Mouse (Mus musculus) left cerebral cortex, postnatal 4 days (tissue): ENCODE measurements around the gene Tmx4. TPM values are rescaled to one million over a fixed set of nuclear protein-coding genes. Genes with fewer than 3 reads are reported as not detected.

Source experiments
- DNase-seq: peaks from one replicate; pipeline ENCODE4 v3.0.0-alpha.2; 2022
- intact Hi-C: fragments of 180-260 bp; cut with DNase I; formaldehyde crosslinking; loops from one replicate; pipeline ENCODE4 v1.15.1; 2025
- total RNA-seq, 2 experiments: library from RNA; stranded (reverse); gene quantifications; 2 replicates each; pipeline ENCODE4 v1.2.3; 2021

Gene Tmx4
- total RNA-seq, 2 experiments from 2014 or later, result 118 to 124 TPM

- no peak for DNase-seq
- intact Hi-C loops, result no loop called here
Measured at GRCm38 (mm10) chr2:134591081-134591694, 52.8 kb downstream of the Tmx4 start.

- DNase-seq, result peak; percentile 20
- intact Hi-C loops, result no loop called here
Measured at GRCm38 (mm10) chr2:134585243-134585642, 58.7 kb downstream of the Tmx4 start.

GRCm38 (mm10) chr2:134559422-134559821 is 84.5 kb downstream of the Tmx4 start:
- intact Hi-C loops, result loop anchor here (10.0 kb wide), 2 partner anchors 115 to 225 kb away; partner anchors contain the start of gene Plcb1
- DNase-seq, result no peak

GRCm38 (mm10) chr2:134554221-134554727 is 89.7 kb downstream of the Tmx4 start, which contains the start of gene Hao1:
Gene Hao1, minus strand, starts transcription at chr2:134554368.
- intact Hi-C loops, result loop anchor here (10.0 kb wide), 2 partner anchors 121 to 231 kb away; partner anchors contain the start of gene Plcb1
- DNase-seq, result no peak

- intact Hi-C loops, result loop anchor here (10.0 kb wide), 2 partner anchors 122 to 232 kb away; partner anchors contain the start of gene Plcb1
- DNase-seq, result no peak
Measured at GRCm38 (mm10) chr2:134552358-134552757, 91.6 kb downstream of the Tmx4 start.

- intact Hi-C loops, result loop anchor here (2.0 to 10.0 kb wide), 3 partner anchors 125 to 779 kb away; partner anchors contain the start of gene Plcb1
Measured at GRCm38 (mm10) chr2:134549770-134550169, 94.2 kb downstream of the Tmx4 start.

GRCm38 (mm10) chr2:134545116-134545515 is 98.8 kb downstream of the Tmx4 start:
- intact Hi-C loops, result no loop called here
- DNase-seq, result no peak

More at GRCm38 (mm10) chr2:134549770-134550169, 94.2 kb downstream of the Tmx4 start:
- peak; percentile 62 for DNase-seq

GRCm38 (mm10) chr2:134544321-134545065 is 99.5 kb downstream of the Tmx4 start:
- intact Hi-C loops, result loop anchor here (5.0 kb wide), 1 partner anchor 992 kb away; the partner anchor contains the start of gene Bmp2
- DNase-seq, result no peak

Other genes with a start within 250 kb of the Tmx4 start
- gene Hao1, start 89.8 kb downstream of the Tmx4 start, total RNA-seq, result not detected
- gene Plcb1, start 141.9 kb upstream of the Tmx4 start, total RNA-seq, result 100 to 1,000 TPM; 109 to 115 TPM